Mouse (Mus musculus): ENCODE results near the gene Zfp839.

- no peak for TF ChIP-seq POLR2A (IDR thresholded peaks at IDR 0.05; ENCODE audit: extremely low read depth, insufficient read depth, low read length)
- no peak for TF ChIP-seq CTCF (IDR thresholded peaks at IDR 0.05; ENCODE audit: low read depth, low read length)
These were observed 57.8 kb downstream of the Zfp839 start for GRCm38 (mm10) chr12:110907845-110908244.
